Mouse (Mus musculus) liver, adult 2 months (tissue): ENCODE data around the gene Dynlrb2.

ENCODE experiments used
- CTCF ChIP-seq: fragments of 200-500 bp; IDR thresholded peaks from 2 replicates; pipeline ENCODE4 v1.5.1; 2011; ENCODE audit warnings: low read depth, low read length, control low read depth
- POLR2A ChIP-seq: fragments of 200-500 bp; IDR thresholded peaks from 2 replicates; pipeline ENCODE4 v1.6.1; 2011; ENCODE audit warnings: low read length, control low read depth; ENCODE audit not compliant: insufficient read depth; ENCODE audit errors: extremely low read depth

GRCm38 (mm10) chr8:116524915-116525314 lies 20.1 kb downstream of the Dynlrb2 start:
- TF ChIP-seq POLR2A (no peak), CTCF (no peak)
